Mouse (Mus musculus): Measurements from ENCODE around the gene Slc25a33. TPM values are rescaled to one million over a fixed set of nuclear protein-coding genes. Genes with fewer than 3 reads are reported as not detected.
"Not testable (repeated sequence)": the region's sequence is repeated elsewhere in the genome, so short reads cannot be mapped to it uniquely, and the experiment has no call there.

Slc25a33 gene
- polyA plus RNA-seq, 1 experiment: 0.09 TPM

DNA sequence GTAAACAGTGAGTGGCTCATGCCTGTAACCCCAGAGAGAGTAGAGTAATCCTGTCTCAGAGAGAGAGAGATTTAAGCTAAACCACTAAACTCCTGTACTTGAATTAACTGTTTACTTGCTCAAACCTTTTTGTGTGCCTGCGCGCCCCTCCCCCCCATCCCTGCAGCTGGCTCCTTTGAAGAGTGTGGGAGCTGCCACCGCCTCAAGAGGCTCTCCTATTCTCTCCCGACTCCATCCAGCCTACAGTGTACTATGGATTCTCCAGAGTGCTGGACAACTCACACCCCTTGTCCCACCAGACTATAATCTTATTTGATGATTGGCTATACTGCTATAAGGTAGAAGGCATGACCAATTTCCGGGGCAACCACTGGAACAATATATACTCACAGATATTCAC is 23.4 kb downstream of the Slc25a33 start:
- Histone ChIP-seq H3K4me3 (replicated peaks) (no peak overlapping the region), H3K36me3 (ENCODE audit: control insufficient read depth) (peaks cover 16% of the 10 kb centered on the region), H3K4me1 (ENCODE audit: control insufficient read depth) (peaks cover 7% of the 10 kb centered on the region), H3K9me3 (ENCODE audit: control insufficient read depth, low read length) (no peaks in the 10 kb centered on the region), H3K27me3 (ENCODE audit: control insufficient read depth) (no peaks in the 10 kb centered on the region)
- TF ChIP-seq GATA1 (IDR thresholded peaks at IDR 0.05; ENCODE audit: low read length) (no peak), TAL1 (IDR thresholded peaks at IDR 0.05; ENCODE audit: low read length) (no peak)

DNA sequence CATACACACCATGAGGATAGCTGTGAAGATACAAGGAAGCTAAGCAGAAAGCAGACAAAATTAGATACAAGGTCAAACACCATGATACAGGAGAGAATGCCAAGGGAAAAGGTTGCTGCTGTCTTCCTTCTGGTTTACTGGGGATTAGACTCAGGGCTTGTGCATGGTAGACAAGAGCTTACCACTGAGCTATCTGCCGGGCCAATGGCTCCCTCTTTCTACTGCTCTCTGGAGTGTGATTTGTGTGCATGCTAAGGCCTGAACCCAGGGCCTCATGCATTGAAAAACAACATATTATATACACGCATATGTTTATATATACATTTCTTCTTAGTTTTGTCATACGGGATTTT is 24.4 kb downstream of the Slc25a33 start:
- H3K4me1 ChIP-seq (ENCODE audit: control insufficient read depth); H3K4me3 ChIP-seq (replicated peaks); H3K9me3 ChIP-seq (ENCODE audit: control insufficient read depth, low read length); H3K27me3 ChIP-seq (ENCODE audit: control insufficient read depth): not testable (repeated sequence)
- H3K36me3 ChIP-seq (ENCODE audit: control insufficient read depth): peaks cover 22% of the 10 kb centered on the region

DNA sequence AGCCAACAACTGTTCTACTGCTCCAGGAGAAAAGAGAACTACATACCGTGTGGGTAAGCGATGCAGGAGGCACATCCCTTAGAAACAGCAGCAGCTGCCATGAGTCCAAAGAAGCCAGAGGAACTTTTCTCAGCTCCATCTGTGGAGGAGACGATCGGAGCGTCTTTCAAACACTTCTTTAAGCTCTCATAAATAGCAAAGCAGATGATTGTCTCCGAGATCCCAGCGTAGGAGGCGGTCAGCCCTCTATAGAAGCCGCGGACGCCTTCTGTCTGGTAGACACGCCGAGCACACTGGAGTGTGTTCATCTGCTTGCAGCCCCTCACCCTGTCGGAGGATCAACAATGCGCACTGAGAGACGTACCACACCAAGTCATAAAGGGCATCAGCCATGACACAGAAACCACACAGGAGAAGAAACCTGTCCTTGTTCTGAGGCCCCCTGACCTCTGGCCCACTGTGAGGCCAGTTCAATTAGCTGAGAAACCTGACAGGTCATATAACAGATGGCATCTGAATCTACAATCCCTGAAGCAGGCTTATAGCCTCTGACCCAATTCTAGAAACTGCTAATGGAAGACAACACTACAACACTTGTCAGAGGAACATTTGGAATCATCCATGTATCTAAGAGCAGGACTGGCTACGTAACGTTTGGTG is 24.9 kb downstream of the Slc25a33 start:
- no peaks in the 10 kb centered on the region for H3K9me3 ChIP-seq (ENCODE audit: control insufficient read depth, low read length)
- H3K4me3 ChIP-seq (replicated peaks): no peak overlapping the region
- peaks cover 23% of the 10 kb centered on the region for H3K36me3 ChIP-seq (ENCODE audit: control insufficient read depth)
- TF ChIP-seq GATA1 (IDR thresholded peaks at IDR 0.05; ENCODE audit: low read length): no peak
- no peak for TF ChIP-seq TAL1 (IDR thresholded peaks at IDR 0.05; ENCODE audit: low read length)
- no peaks in the 10 kb centered on the region for H3K27me3 ChIP-seq (ENCODE audit: control insufficient read depth)
- H3K4me1 ChIP-seq (ENCODE audit: control insufficient read depth): peaks cover 10% of the 10 kb centered on the region

DNA sequence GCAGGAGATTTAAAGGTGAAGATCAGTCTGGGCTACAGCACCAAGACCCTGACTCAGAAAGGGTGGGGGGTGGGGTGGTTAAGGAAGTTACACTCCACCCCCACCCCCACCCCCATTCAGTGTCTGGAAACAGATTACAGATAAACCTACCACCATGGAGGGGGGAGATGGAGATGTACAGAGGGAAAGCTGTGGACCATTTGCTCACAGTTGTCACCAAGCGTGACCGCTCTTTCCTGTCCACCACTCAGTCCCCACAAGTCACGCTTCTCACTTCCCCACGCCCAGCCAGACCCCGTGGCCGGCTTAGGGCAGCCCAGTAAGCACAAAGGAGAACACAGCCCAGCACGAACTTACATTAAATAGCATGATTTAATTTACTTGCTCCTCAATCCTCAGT is 30.0 kb downstream of the Slc25a33 start:
- Histone ChIP-seq H3K9me3 (ENCODE audit: control insufficient read depth, low read length) (no peaks in the 10 kb centered on the region), H3K4me3 (replicated peaks) (no peak overlapping the region), H3K4me1 (ENCODE audit: control insufficient read depth) (peaks cover 10% of the 10 kb centered on the region), H3K27me3 (ENCODE audit: control insufficient read depth) (no peaks in the 10 kb centered on the region), H3K36me3 (ENCODE audit: control insufficient read depth) (peaks cover 35% of the 10 kb centered on the region)
- no peak for TF ChIP-seq GATA1 (IDR thresholded peaks at IDR 0.05; ENCODE audit: low read length)
- TF ChIP-seq TAL1 (IDR thresholded peaks at IDR 0.05; ENCODE audit: low read length): no peak

DNA sequence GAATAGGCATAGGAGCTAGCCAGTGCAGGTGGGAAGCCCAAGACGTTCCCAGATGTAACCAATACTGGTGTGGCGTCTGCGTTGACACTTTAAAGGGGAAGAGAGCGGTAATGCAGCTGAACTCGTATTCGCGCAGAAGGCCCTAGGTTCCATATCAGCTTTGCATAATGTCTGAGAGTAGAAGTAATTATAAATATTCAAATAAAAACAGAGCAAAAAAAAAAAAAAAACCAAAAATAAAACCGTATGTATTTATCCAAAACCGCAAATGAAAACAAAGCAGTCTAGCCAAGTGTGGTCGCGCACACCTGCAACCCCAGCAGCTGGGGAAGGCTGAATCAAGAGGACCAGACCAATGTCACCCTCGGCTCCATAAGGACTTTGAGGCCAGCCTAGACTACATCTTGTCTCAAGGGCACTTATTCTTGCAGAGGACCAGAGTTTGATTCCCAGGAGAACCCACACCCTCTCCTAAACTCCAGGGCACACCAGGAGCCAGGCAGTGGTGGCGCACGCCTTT is 32.0 kb downstream of the Slc25a33 start:
- Histone ChIP-seq H3K4me1 (ENCODE audit: control insufficient read depth) (peaks cover 20% of the 10 kb centered on the region), H3K4me3 (replicated peaks) (no peak overlapping the region), H3K9me3 (ENCODE audit: control insufficient read depth, low read length) (no peaks in the 10 kb centered on the region), H3K36me3 (ENCODE audit: control insufficient read depth) (peaks cover 28% of the 10 kb centered on the region), H3K27me3 (ENCODE audit: control insufficient read depth) (no peaks in the 10 kb centered on the region)
- no peak for TF ChIP-seq GATA1 (IDR thresholded peaks at IDR 0.05; ENCODE audit: low read length)
- no peak for TF ChIP-seq TAL1 (IDR thresholded peaks at IDR 0.05; ENCODE audit: low read length)

DNA sequence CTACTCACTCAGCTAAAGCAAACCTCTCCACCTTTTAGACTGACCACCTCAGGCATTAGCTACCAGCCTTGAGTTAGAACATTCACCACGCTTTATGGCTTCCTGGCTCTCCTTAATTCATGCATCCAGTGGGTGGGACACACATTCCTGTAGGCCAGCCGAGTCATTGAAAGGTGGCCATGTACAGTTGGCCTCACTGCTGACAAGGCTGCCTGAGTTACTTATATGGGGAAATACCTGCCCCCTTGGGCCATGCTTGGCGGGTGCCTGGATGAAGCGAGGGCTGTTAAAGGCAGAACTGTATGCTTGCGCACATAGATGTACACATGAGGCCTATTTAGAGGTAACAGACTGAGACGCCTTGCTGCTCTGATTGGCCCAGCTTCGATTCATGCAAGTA is 33.8 kb downstream of the Slc25a33 start:
- no peak overlapping the region for H3K4me3 ChIP-seq (replicated peaks)
- no peaks in the 10 kb centered on the region for H3K27me3 ChIP-seq (ENCODE audit: control insufficient read depth)
- peaks cover 28% of the 10 kb centered on the region for H3K4me1 ChIP-seq (ENCODE audit: control insufficient read depth)
- H3K9me3 ChIP-seq (ENCODE audit: control insufficient read depth, low read length): no peaks in the 10 kb centered on the region
- H3K36me3 ChIP-seq (ENCODE audit: control insufficient read depth): peaks cover 25% of the 10 kb centered on the region
- TF ChIP-seq GATA1 (IDR thresholded peaks at IDR 0.05; ENCODE audit: low read length): no peak
- TF ChIP-seq TAL1 (IDR thresholded peaks at IDR 0.05; ENCODE audit: low read length): no peak

DNA sequence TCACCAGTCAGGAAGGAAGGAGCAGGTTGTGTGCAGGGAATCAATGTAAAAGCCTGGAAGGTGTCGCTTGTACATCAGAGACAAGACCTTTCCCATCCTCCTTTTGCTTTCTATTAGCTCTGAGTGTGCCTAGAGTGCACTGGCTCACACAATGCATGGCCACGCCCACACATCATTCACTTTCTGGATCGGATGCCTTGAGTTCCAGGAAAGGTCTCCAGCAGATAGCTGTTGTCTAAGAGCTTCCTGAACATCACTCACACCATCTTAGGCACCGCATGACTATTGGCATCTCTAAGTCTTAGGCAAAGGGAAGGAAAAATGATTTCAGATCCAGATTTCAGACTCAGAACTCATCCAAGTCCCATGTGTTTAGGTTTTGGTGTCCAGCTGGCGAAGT is 34.6 kb downstream of the Slc25a33 start:
- no peak for TF ChIP-seq TAL1 (IDR thresholded peaks at IDR 0.05; ENCODE audit: low read length)
- no peak for TF ChIP-seq GATA1 (IDR thresholded peaks at IDR 0.05; ENCODE audit: low read length)
- peaks cover 25% of the 10 kb centered on the region for H3K36me3 ChIP-seq (ENCODE audit: control insufficient read depth)
- H3K4me3 ChIP-seq (replicated peaks): no peak overlapping the region
- no peaks in the 10 kb centered on the region for H3K9me3 ChIP-seq (ENCODE audit: control insufficient read depth, low read length)
- H3K4me1 ChIP-seq (ENCODE audit: control insufficient read depth): peaks cover 31% of the 10 kb centered on the region
- no peaks in the 10 kb centered on the region for H3K27me3 ChIP-seq (ENCODE audit: control insufficient read depth)

DNA sequence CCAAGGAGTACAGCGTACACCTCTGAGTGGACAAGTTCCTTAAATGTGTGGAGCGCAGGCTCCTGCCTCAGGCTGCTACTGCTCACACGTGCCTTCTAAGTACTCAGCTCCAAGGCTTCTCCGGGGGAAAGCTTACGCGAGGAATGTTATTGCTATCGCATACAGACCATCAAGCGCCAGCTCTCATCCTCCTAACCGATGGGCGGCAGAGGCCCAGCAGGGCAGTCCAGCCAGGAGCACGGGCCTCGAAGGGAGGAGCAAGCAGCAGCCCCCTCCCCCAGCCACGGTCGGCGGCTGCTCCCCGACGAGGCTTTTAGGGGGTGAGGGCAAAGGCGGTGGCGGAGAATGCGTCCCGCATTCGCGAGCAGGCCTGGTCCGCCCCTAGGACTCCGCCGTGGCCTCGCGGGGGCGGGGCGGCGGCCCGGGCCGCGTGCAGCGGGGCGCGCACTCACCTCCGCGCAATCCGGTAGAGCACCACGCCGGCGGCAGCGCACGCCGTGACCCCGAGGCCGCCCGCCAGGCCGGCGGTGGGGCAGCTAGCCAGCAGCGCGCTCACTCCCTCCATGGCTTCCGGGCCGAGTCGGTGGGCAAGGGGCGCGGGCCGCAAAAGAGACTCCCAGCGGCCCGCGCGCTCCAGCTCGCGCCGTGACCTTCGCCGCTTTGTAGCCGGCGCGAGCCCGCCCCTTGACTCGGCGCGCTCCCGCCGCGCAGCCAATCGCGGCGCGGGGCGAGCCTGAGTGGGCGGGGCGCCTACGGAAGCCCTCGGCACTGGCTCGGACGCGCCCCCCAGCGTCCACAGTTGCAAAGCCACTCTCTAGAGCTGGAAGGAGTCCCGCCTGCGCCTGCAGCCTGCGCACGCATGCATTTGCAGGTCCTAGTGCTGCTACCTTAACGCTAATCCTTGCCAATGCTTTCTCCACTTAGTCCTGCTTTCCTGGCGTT is 36.4 kb downstream of the Slc25a33 start, which contains the start of gene Tmem201:
TSS of gene Tmem201 (minus strand) at position 662 of the 942 bp plus-strand sequence.
- no peaks in the 10 kb centered on the region for H3K27me3 ChIP-seq (ENCODE audit: control insufficient read depth)
- H3K4me1 ChIP-seq (ENCODE audit: control insufficient read depth): peaks cover 38% of the 10 kb centered on the region

DNA sequence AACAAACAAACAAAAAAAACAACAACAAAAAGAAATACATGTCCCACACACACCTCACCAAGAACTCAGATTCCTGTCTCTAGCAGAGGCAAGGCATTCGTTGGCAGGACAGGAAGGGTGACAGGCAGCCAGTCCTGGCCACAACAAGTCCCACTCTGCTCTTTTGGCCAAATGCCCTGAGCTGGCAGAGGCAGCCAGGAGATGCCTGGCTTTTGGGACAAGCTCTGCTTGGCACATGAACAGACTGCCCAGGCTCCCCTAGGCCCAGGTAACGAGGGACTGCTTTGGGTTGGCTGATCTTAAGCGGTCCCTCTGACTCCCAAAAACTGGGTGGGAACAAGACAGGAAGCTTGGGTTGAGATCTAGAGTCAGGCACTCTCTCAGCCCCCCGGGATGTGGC is 37.5 kb downstream of the Slc25a33 start:
- Histone ChIP-seq H3K36me3 (ENCODE audit: control insufficient read depth) (peaks cover 22% of the 10 kb centered on the region), H3K27me3 (ENCODE audit: control insufficient read depth) (no peaks in the 10 kb centered on the region), H3K9me3 (ENCODE audit: control insufficient read depth, low read length) (no peaks in the 10 kb centered on the region), H3K4me3 (replicated peaks) (peak overlapping the region; percentile 83), H3K4me1 (ENCODE audit: control insufficient read depth) (peaks cover 41% of the 10 kb centered on the region)
- no peak for TF ChIP-seq GATA1 (IDR thresholded peaks at IDR 0.05; ENCODE audit: low read length)
- TF ChIP-seq TAL1 (IDR thresholded peaks at IDR 0.05; ENCODE audit: low read length): no peak

More for the DNA sequence above, 36.4 kb downstream of the Slc25a33 start, which contains the start of gene Tmem201:
- Histone ChIP-seq H3K9me3 (ENCODE audit: control insufficient read depth, low read length) (no peaks in the 10 kb centered on the region), H3K36me3 (ENCODE audit: control insufficient read depth) (peaks cover 15% of the 10 kb centered on the region), H3K4me3 (replicated peaks) (peak within 1 kb of the TSS; percentile 83)
- TF ChIP-seq GATA1 (IDR thresholded peaks at IDR 0.05; ENCODE audit: low read length): no peak

Measured in erythroblast, embryonic 14.5 days (primary cell).